Mouse (Mus musculus): ENCODE measurements around the gene Saysd1. TPM values are rescaled to one million over a fixed set of nuclear protein-coding genes. Genes with fewer than 3 reads are reported as not detected.
"Not testable (repeated sequence)": the region's sequence is repeated elsewhere in the genome, so short reads cannot be mapped to it uniquely, and the experiment has no call there.

The Saysd1 gene
- total RNA-seq, 4 experiments from 2014 or later: 4.2 to 5.9 (median 4.8) TPM

DNA sequence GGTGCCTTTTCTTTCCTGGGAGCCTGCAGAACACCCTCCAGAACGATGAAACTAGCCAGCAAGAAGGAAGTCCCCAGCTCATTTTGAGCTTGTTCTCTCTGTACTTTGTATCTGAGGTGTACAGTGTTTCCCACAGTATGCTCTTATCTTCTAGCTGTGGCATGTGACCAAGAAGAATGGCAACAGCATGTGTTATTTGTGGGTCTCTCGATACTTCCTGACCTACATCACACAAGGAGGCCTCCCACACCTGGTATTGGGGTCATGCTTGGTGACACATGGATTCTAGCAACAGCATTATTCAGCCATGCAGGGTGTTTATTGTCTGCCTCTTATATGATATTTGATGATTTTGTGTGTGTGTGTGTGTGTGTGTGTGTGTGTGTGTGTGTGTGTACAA is 96.5 kb downstream of the Saysd1 start:
- DNase-seq (ENCODE audit: low spot score in 2 of 2): no peak

DNA sequence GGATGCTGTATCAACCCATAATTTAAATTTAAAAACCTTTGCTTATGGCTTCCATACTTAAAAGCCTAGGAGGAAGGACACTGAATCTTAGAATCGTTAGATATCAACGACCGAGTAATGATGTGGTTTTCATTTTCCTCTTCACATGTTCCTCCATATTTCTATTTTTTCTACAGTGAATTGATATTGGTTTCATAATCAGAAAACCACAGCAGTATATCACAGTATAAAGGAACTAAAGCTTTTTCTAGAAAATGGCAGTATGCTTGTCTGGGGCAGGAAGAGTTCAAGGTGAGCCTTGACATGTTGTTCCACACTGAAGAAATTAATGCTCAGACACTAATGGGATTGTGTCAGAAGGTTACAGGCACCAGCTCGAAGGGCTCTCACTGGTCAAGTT is 97.4 kb downstream of the Saysd1 start:
- DNase-seq (ENCODE audit: low spot score in 2 of 2): no peak

GRCm38 (mm10) chr14:20039795-20040194 is 98.5 kb downstream of the Saysd1 start:
- DNase-seq (ENCODE audit: low spot score in 2 of 2): no peak

DNA sequence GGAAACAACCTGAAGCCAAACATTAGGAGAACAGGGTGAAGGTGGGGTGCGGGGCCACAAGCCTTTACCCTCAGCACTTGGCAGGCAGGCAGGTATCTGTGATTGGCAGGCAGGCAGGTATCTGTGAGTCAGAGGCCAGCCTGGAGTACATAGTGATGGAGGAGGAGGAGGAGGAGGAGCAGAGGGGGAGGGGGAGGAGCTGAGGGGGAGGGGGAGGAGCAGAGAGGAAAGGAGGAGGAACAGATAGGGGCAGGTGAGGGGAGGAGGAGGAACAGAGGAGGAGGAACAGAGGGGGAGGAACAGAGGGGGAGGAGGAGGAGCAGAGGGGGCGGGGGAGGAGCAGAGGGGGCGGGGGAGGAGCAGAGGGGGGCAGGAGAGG is 105.6 kb downstream of the Saysd1 start:
- DNase-seq (ENCODE audit: low spot score in 2 of 2): no peak

- no peak for DNase-seq (ENCODE audit: low spot score in 2 of 2)
Observed at GRCm38 (mm10) chr14:20032016-20032737, 106.2 kb downstream of the Saysd1 start.

GRCm38 (mm10) chr14:20029606-20030005 is 108.7 kb downstream of the Saysd1 start:
- no peak for DNase-seq (ENCODE audit: low spot score in 2 of 2)

GRCm38 (mm10) chr14:20027475-20027874 is 110.9 kb downstream of the Saysd1 start:
- not testable (repeated sequence) for DNase-seq (ENCODE audit: low spot score in 2 of 2)

Other genes with a start within 250 kb of the Saysd1 start
- gene Gng2, start 160.9 kb downstream of the Saysd1 start, total RNA-seq (2022): 100 to 1,000 TPM; 262 to 293 (median 273) TPM
- gene Kcnk5, start 43.3 kb upstream of the Saysd1 start, total RNA-seq (2022): under 1 TPM; 0.33 to 0.71 (median 0.48) TPM
- gene Kcnk16, start 130.7 kb upstream of the Saysd1 start, total RNA-seq (2022): not detected
- gene Nudt13, start 156.2 kb upstream of the Saysd1 start, total RNA-seq (2022): 10 to 100 TPM; 22.9 to 32.4 (median 28.4) TPM
- 10 to 100 TPM; 30.2 to 35.7 (median 32.7) TPM for gene Ecd, start 209.6 kb upstream of the Saysd1 start, total RNA-seq (2022)
- gene Fam149b, start 209.6 kb upstream of the Saysd1 start, total RNA-seq (2022): 10 to 100 TPM; 43.4 to 58.3 (median 47.2) TPM

Measured in layer of hippocampus, adult 8-10 months (tissue).